Mouse (Mus musculus): ENCODE data around the gene Ifnar2.

DNA sequence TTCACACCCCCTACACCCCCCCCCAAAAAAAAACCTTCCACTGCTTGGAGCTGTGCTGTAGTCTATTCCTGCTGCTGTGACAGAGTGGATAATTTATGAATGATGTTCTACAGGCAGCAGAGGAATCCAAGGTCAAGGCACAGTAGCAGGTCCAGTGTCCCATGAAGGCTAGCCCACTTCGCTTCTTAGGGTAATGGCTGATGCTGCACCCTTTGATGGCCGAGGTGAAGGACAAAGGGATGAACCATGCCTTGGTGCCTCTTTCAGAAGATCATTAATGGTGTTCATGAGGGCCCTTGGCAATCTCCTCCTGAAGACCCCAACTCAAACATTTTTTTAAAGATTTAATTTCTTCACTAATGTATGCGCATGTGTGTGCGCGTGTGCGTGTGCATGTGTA, 43.8 kb downstream of the Ifnar2 start:
- TF ChIP-seq CTCF (IDR thresholded peaks at IDR 0.05; ENCODE audit: insufficient read depth, low read length) (no peak), POLR2A (IDR thresholded peaks at IDR 0.05; ENCODE audit: borderline replicate concordance, extremely low read depth, low read depth, low read length) (no peak)

Data from lung, adult 2 months (tissue).